Mouse (Mus musculus) hematopoietic stem cell, adult 5-6 weeks (primary cell): ENCODE results near the gene Chrm1. TPM values are rescaled to one million over a fixed set of nuclear protein-coding genes. Genes with fewer than 3 reads are reported as not detected.

Experiments used
- ATAC-seq, 2 experiments: fragments of 125-278 bp in 1 of 2; replicated peaks in 1 of 2; 2 replicates each; pipeline ENCODE4 v1.8.0; 2016 to 2017; ENCODE audit warnings: inconsistent platforms in 2 of 2, mild to moderate bottlenecking in 2 of 2, moderate number of reproducible peaks in 2 of 2, low read depth in 1 of 2, moderate TSS enrichment in 1 of 2; ENCODE audit not compliant: low FRiP score in 2 of 2, poor library complexity in 2 of 2, severe bottlenecking in 2 of 2, insufficient read depth in 1 of 2, low TSS enrichment in 1 of 2
- total RNA-seq: library from RNA; stranded (forward); fragments of 172-1452, 232-1000 nt; gene quantifications from 2 replicates; pipeline ENCODE4 v1.2.3, GENCODE M21; 2017

The Chrm1 gene
- total RNA-seq, 1 experiment from 2014 or later = not detected

GRCm38 (mm10) chr19:8673336-8674063, 9.9 kb downstream of the Chrm1 start:
- ATAC-seq = no peak

GRCm38 (mm10) chr19:8679031-8679779, 15.6 kb downstream of the Chrm1 start:
- ATAC-seq = no peak

GRCm38 (mm10) chr19:8681633-8682362, 18.2 kb downstream of the Chrm1 start:
- ATAC-seq = peak in 1 of 2 experiments; percentile 33; a peak in 1 of 4 replicates

- peak; percentile 77 to 85 for ATAC-seq
Observed at GRCm38 (mm10) chr19:8682996-8683395, 19.4 kb downstream of the Chrm1 start.

GRCm38 (mm10) chr19:8683627-8684026, 20.0 kb downstream of the Chrm1 start:
- no peak for ATAC-seq

- no peak for ATAC-seq
Observed at GRCm38 (mm10) chr19:8691871-8692539, 28.4 kb downstream of the Chrm1 start.

- ATAC-seq = no peak
Observed at GRCm38 (mm10) chr19:8692740-8693139, 29.2 kb downstream of the Chrm1 start.

- ATAC-seq = peak; percentile 65 to 76; a peak in 3 of 4 replicates
Observed at GRCm38 (mm10) chr19:8695330-8695729, 31.7 kb downstream of the Chrm1 start.

GRCm38 (mm10) chr19:8699652-8700051, 36.1 kb downstream of the Chrm1 start:
- no peak for ATAC-seq

- no peak for ATAC-seq
Observed at GRCm38 (mm10) chr19:8702458-8702857, 38.9 kb downstream of the Chrm1 start.

GRCm38 (mm10) chr19:8703571-8703970, 40.0 kb downstream of the Chrm1 start:
- ATAC-seq = no peak

GRCm38 (mm10) chr19:8705026-8705708, 41.6 kb downstream of the Chrm1 start:
- ATAC-seq = no peak

GRCm38 (mm10) chr19:8706132-8706667, 42.6 kb downstream of the Chrm1 start:
- no peak for ATAC-seq

- ATAC-seq = no peak
Observed at GRCm38 (mm10) chr19:8706930-8707329, 43.3 kb downstream of the Chrm1 start.

GRCm38 (mm10) chr19:8708954-8709353, 45.4 kb downstream of the Chrm1 start:
- ATAC-seq = no peak

- ATAC-seq = no peak
Observed at GRCm38 (mm10) chr19:8710057-8710456, 46.5 kb downstream of the Chrm1 start.

GRCm38 (mm10) chr19:8711506-8711905, 47.9 kb downstream of the Chrm1 start:
- no peak for ATAC-seq
